Mouse (Mus musculus) cerebellum, postnatal 25 days (tissue): ENCODE measurements around the gene Ptpn18.
A peak's percentile ranks its signal among the peaks of the same experiment; 100 is the strongest.

ENCODE experiments used
- DNase-seq, 2 experiments: peaks; one replicate each; pipeline ENCODE4 v3.0.0; 2021; ENCODE audit warnings: mixed read lengths in 2 of 2

Ptpn18 gene

DNA sequence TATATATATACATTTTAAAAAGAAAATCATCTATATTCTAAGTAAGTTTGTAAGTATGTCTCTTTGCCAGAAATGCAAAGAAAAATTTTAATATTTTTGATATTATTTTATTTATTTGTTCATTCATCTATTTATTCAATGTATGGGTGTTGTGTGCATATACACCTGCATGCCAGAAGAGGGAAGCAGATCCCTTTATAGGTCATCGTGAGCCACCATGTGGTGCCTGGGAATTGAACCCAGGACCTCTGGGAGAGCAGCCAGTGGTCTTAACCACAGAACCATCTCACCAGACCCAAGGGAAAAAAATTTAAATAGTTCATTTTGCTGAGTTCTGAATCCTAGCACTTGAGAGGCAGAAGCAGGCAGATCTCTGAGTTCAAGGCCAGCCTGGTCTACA lies 58.7 kb downstream of the Ptpn18 start:
- peak in 1 of 2 experiments; percentile 51 for DNase-seq

DNA sequence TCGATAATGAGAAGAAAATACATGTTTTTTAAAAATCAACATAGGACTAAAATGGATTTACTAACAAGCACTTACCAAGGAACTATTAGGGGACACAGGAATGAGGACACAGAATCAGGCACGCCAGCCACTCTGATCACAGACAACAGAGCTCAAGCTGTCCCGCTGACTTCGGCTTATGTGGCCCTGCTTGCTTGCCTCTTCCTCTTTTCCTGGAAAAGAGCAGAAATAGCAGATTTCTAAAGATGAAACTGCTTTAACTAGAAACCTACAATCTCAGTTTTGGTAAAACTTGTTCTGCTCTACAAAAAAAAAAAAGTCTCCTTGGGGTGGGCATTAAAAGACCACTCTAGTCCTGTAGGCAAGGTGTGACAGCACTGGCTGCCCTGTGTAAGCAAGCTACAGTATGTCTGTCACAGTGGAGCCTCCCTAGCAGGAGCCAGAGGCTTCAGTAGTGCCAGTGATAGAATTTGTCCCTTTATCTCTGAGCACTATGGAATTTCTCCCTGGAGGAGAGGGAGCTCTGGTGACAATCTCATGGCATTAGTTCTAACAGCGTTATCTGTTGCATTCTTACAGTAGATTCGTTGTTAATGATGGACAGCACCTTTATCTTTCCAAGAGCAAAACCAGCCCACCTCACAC lies 62.8 kb downstream of the Ptpn18 start:
- peak; percentile 47 to 64 for DNase-seq

DNA sequence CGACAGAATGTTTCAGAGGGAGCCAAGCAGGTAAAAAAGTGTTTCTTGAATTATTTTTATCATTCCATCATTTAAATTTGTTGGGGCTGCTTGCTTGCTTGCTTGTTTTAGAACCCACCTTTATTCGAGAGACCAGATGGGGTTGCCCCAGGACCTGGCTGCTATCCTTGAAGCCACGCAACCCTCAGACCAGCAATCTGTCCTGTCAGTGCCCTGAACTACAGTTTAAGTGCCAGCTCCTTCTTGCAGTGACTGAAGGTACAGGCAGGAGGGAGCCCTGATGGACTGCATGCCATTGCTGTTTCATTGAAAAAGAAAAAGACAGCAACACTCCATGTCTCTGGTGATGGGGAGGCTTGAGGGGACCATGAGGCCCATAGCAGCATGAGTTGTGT lies 63.3 kb downstream of the Ptpn18 start:
- DNase-seq = peak; percentile 86

DNA sequence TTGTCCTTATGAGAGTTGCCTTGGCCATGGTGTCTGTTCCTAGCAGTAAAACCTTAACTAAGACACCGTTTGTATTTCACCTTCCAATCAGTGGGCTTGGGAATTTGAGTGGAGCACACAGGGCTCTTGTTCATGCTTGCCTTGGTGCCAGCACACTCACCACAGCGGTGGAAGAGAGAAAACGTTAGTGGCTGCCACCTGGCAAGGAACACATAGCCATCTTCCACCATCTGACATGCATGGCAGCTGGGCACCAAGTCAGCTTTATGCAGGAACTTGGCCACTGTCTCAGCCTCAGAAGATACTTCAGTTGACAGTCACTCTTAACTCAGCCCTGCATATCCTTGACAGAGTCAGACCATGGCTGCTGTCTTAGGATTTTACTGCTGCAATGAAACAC lies 64.1 kb downstream of the Ptpn18 start:
- DNase-seq = peak; percentile 37 to 43
